Mouse (Mus musculus) kidney, postnatal 0 days (tissue): Measurements from ENCODE around the gene Cdrt4. TPM values are rescaled to one million over a fixed set of nuclear protein-coding genes. Genes with fewer than 3 reads are reported as not detected.

Experiments used
- ATAC-seq: fragments of 200-750 bp; cut with Nextera tagmentation; replicated peaks from 2 replicates; pipeline ENCODE4 v1.8.0; 2017; ENCODE audit warnings: low read depth, moderate number of reproducible peaks, moderate TSS enrichment, moderate library complexity; ENCODE audit not compliant: low FRiP score
- DNase-seq: peaks from one replicate; pipeline ENCODE4 v3.0.0-alpha.2; 2016; ENCODE audit warnings: low spot score
- H3K27ac ChIP-seq: fragments of 300-500 bp; sonication (generic); 2 replicates; pipeline ENCODE4 v1.5.1; 2014; ENCODE audit warnings: mild to moderate bottlenecking
- H3K27me3 ChIP-seq: fragments of 300-500 bp; sonication (generic); 2 replicates; pipeline ENCODE4 v1.6.1; 2014; ENCODE audit warnings: low read length, mixed read lengths; ENCODE audit not compliant: insufficient read depth
- H3K36me3 ChIP-seq: fragments of 300-500 bp; sonication (generic); 2 replicates; pipeline ENCODE4 v1.6.1; 2014; ENCODE audit warnings: low read length, mixed read lengths; ENCODE audit not compliant: insufficient read depth
- H3K4me1 ChIP-seq: fragments of 300-500 bp; sonication (generic); replicated peaks from 2 replicates; pipeline ENCODE4 v1.6.1; 2014; ENCODE audit warnings: antibody characterized with exemption, low read length, mixed read lengths; ENCODE audit not compliant: insufficient read depth
- H3K4me2 ChIP-seq: fragments of 300-500 bp; sonication (generic); 2 replicates; pipeline ENCODE4 v1.6.1; 2014; ENCODE audit warnings: mild to moderate bottlenecking, low read length, moderate library complexity, mixed read lengths
- H3K4me3 ChIP-seq: fragments of 300-500 bp; sonication (generic); replicated peaks from 2 replicates; pipeline ENCODE4 v1.5.1; 2014; ENCODE audit warnings: low read depth, low read length
- H3K9ac ChIP-seq: fragments of 300-500 bp; sonication (generic); 2 replicates; pipeline ENCODE4 v1.6.1; 2014; ENCODE audit warnings: low read depth, low read length
- H3K9me3 ChIP-seq: fragments of 300-500 bp; sonication (generic); replicated peaks from 2 replicates; pipeline ENCODE4 v1.6.1; 2016; ENCODE audit warnings: low read length, inconsistent platforms, mixed read lengths
- CTCF ChIP-seq: IDR thresholded peaks from 2 replicates; pipeline ENCODE4 v1.5.1; 2016; ENCODE audit warnings: antibody characterized with exemption, low read depth, mild to moderate bottlenecking, moderate library complexity
- WGBS: fragments of 180-500 bp; shearing (Covaris S2); extraction: QIAGEN DNeasy Blood & Tissue Kit; methylation state at CpG from one replicate; pipeline ENCODE4 v1.1.7; 2014; 5-methylcytosine and 5-hydroxymethylcytosine counted together
- polyA plus RNA-seq: library from polyadenylated mRNA; unstranded; fragments of >200 nt; fragmentation: Nextera tagmentation; extraction: Ambion mirVana; gene quantifications from 2 replicates; pipeline ENCODE4 v1.2.1, GENCODE M21; 2015

The Cdrt4 gene
- polyA plus RNA-seq, 1 experiment from 2014 or later: 0.17 TPM

- H3K9ac ChIP-seq: no peak overlapping the region
- 65% methylated on average over 6 of the region's 6 CpGs for WGBS
- DNase-seq (peak; percentile 44), ATAC-seq (no peak)
- no peak overlapping the region for H3K4me3 ChIP-seq
- H3K27ac ChIP-seq: peak overlapping the region; percentile 31; the same call in 1 of the 2 replicates
- H3K4me1 ChIP-seq: no peaks in the 10 kb centered on the region
- H3K9me3 ChIP-seq: no peaks in the 10 kb centered on the region
- H3K36me3 ChIP-seq: no peaks in the 10 kb centered on the region
- TF ChIP-seq CTCF: no peak
- H3K4me2 ChIP-seq: no peak overlapping the region
- H3K27me3 ChIP-seq: no peaks in the 10 kb centered on the region
Observed at GRCm38 (mm10) chr11:62924091-62924761, 26.8 kb upstream of the Cdrt4 start.

- H3K27me3 ChIP-seq: no peaks in the 10 kb centered on the region
- WGBS: 18% methylated on average over 3 of the region's 3 CpGs
- no peak for ATAC-seq
- peak; percentile 69 for DNase-seq
- H3K36me3 ChIP-seq: no peaks in the 10 kb centered on the region
- H3K9me3 ChIP-seq: no peaks in the 10 kb centered on the region
- H3K4me3 ChIP-seq: no peak overlapping the region
- H3K27ac ChIP-seq: no peak overlapping the region
- no peak overlapping the region for H3K4me2 ChIP-seq
- no peak for TF ChIP-seq CTCF
- no peaks in the 10 kb centered on the region for H3K4me1 ChIP-seq
- H3K9ac ChIP-seq: no peak overlapping the region
Observed at GRCm38 (mm10) chr11:62929799-62930198, 21.2 kb upstream of the Cdrt4 start.

GRCm38 (mm10) chr11:62930574-62930973 is 20.4 kb upstream of the Cdrt4 start:
- H3K4me3 ChIP-seq: no peak overlapping the region
- no peaks in the 10 kb centered on the region for H3K36me3 ChIP-seq
- no peak for ATAC-seq
- WGBS: 82% methylated on average over 4 of the region's 4 CpGs
- no peaks in the 10 kb centered on the region for H3K4me1 ChIP-seq
- no peak overlapping the region for H3K27ac ChIP-seq
- no peak overlapping the region for H3K4me2 ChIP-seq
- no peak for TF ChIP-seq CTCF
- no peak for DNase-seq
- no peaks in the 10 kb centered on the region for H3K9me3 ChIP-seq
- H3K27me3 ChIP-seq: no peaks in the 10 kb centered on the region
- H3K9ac ChIP-seq: no peak overlapping the region

GRCm38 (mm10) chr11:62931141-62931540 is 19.9 kb upstream of the Cdrt4 start:
- H3K9me3 ChIP-seq: no peaks in the 10 kb centered on the region

DNA sequence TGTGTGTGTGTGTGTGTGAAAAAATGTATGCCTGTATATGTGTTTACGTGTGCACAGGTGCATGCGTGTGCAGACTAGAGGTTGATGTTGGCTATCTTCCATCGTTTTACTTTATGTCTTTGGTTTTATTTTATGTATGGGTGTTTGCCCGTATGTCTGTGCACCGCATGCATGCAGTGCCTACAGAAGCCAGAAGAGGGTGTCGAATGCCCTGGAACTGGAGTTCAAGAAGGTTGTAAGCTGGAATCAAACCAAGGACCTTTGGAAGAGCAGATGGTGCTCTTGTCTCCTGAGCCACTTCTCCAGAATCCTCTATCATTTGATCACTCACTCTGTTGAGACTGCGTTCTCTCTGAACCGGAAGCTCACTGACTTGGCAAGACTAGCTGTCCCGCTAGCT is 17.9 kb upstream of the Cdrt4 start:
- no peaks in the 10 kb centered on the region for H3K36me3 ChIP-seq
- ATAC-seq (no peak), DNase-seq (no peak)
- no peaks in the 10 kb centered on the region for H3K9me3 ChIP-seq
- no peaks in the 10 kb centered on the region for H3K4me1 ChIP-seq
- H3K27me3 ChIP-seq: no peaks in the 10 kb centered on the region
- H3K27ac ChIP-seq: no peak overlapping the region
- H3K9ac ChIP-seq: no peak overlapping the region
- WGBS: 91% methylated on average over 9 of the region's 9 CpGs
- H3K4me2 ChIP-seq: no peak overlapping the region
- TF ChIP-seq CTCF: peak; percentile 30; the same call in 1 of the 2 replicates
- no peak overlapping the region for H3K4me3 ChIP-seq

More at GRCm38 (mm10) chr11:62931141-62931540, 19.9 kb upstream of the Cdrt4 start:
- H3K9ac ChIP-seq: no peak overlapping the region
- no peak for TF ChIP-seq CTCF
- no peak overlapping the region for H3K27ac ChIP-seq
- 69% methylated on average over 5 of the region's 5 CpGs for WGBS
- H3K36me3 ChIP-seq: no peaks in the 10 kb centered on the region
- DNase-seq: no peak
- H3K4me3 ChIP-seq: no peak overlapping the region
- no peak overlapping the region for H3K4me2 ChIP-seq
- no peak for ATAC-seq
- H3K27me3 ChIP-seq: no peaks in the 10 kb centered on the region
- H3K4me1 ChIP-seq: no peaks in the 10 kb centered on the region

DNA sequence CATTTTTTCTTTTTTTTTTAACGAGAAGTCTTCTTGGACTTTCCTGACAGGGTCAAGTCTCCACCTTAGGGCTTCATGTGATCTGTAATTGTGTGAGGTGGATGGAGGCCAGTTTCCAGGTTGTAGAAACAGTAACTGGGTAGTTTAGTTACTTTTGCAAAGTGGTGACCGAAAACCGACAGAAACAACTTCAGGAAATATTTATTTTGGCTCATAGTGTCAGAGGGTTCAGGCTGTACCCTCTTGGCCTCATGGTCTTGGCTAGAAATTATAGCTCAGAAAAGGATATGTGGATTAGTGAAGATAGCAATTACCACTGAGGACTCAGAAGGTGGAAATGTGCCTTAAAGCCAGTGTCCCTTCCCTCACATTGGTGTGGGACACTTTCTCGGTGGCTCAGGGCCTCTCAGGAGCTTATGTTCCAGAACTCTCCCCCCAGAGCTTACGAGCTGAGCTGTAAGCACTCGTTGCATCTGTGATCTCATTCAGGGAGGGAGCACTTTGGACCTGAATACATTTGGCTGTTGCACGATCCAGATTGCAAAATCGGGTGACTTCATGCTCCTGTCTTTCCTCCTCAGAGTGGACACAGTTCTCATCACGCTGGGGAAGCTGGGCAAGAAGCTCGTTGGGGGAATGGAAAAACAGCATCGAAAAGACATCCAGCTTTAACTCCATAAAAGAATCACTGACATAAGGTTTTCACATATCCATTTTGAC is 16.0 kb upstream of the Cdrt4 start:
- no peak for ATAC-seq
- H3K4me3 ChIP-seq: no peak overlapping the region
- DNase-seq: no peak
- no peak for TF ChIP-seq CTCF
- WGBS: 80% methylated on average over 11 of the region's 11 CpGs
- no peaks in the 10 kb centered on the region for H3K27me3 ChIP-seq
- H3K9ac ChIP-seq: no peak overlapping the region
- no peaks in the 10 kb centered on the region for H3K9me3 ChIP-seq
- no peaks in the 10 kb centered on the region for H3K36me3 ChIP-seq
- H3K4me1 ChIP-seq: no peaks in the 10 kb centered on the region
- no peak overlapping the region for H3K27ac ChIP-seq
- H3K4me2 ChIP-seq: no peak overlapping the region
